Mouse (Mus musculus): Measurements from ENCODE around the gene Lypd6b. TPM values are rescaled to one million over a fixed set of nuclear protein-coding genes. Genes with fewer than 3 reads are reported as not detected.
A peak's percentile ranks its signal among the peaks of the same experiment; 100 is the strongest.

Gene Lypd6b
- polyA plus RNA-seq, 3 experiments from 2014 or later = 0.34 to 0.82 (median 0.44) TPM

DNA sequence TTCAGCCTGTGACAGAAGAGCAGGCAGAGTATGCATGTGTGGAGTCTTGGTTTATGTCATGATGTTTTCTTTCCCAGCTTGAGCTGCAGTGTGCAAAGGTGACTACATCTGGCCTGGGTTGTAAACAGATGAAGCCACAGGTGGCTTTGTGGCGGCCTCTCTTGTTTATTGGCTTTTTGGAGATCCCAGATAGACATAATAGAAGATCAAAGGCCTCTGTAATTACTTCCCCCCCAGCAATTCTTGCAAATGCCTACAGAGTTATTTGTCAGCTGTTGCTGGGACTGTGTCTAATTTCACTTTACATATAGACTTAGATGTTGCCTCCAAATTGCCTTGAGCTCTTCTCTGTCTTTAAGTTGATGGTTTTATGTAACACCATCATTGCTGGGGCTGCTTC, 38.1 kb downstream of the Lypd6b start:
- ATAC-seq = no peak

DNA sequence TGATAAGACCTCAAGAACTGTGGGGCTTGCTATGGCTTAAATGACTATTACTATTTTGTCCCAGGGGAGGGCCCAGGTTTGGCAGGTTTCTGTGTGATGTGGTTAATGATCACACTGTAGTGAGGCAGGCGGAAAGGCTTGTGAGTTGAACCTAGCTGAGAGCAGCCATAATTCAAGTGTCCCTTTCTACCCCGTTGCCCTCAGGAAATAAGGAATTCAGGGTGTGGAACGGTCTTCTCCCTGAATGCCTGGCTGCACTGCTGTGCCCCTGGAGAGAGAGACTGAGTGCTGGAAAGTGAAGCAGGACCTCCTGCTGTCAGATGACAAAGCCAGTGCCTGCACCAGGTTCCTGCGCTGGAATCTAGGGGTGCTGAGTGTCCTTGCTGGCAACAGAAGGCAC, 40.3 kb downstream of the Lypd6b start:
- ATAC-seq = no peak

DNA sequence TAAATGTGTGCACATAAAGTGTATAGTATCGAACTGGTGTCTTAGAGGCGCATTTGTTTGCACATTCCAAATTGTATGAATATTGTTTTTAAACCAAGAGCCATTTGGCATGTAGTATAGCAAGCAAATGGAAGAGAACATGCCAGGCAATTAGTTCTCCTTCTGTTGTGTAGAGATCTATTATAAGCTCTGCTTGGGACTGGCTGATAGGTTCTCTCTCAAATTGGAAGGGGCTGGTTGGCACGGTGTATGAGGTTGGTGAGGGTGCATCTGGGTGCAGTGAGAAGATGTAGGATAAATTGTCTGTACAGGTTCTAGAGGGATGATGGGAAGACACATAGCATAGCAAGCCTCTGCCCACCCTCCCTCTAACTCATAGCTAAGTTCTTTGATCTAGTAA, 42.9 kb downstream of the Lypd6b start:
- no peak for ATAC-seq

DNA sequence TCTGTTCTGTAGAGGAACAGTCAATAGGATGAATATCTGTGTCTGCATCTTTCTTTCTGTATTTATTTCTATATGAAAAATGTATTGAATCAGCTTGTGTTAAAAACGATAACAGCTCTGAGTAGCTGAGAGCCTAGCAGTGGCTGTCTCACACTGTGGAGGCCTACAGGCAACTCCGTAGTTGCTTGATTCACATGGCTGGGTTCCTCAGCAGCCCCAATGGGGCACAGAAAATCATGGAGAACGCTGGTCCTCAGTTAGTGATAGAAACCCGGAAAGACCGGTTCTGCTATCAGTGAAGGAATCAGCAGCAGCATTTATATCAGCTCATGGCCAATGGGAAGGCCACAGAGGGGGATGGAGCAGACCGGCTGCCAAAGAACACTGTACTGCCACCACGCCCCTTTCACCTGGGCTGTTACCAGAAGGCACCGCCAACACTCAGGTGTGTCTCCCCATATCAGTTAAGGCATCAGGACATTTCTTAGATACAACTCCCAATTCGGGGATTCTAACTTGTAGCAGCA, 44.9 kb downstream of the Lypd6b start:
- no peak for ATAC-seq

DNA sequence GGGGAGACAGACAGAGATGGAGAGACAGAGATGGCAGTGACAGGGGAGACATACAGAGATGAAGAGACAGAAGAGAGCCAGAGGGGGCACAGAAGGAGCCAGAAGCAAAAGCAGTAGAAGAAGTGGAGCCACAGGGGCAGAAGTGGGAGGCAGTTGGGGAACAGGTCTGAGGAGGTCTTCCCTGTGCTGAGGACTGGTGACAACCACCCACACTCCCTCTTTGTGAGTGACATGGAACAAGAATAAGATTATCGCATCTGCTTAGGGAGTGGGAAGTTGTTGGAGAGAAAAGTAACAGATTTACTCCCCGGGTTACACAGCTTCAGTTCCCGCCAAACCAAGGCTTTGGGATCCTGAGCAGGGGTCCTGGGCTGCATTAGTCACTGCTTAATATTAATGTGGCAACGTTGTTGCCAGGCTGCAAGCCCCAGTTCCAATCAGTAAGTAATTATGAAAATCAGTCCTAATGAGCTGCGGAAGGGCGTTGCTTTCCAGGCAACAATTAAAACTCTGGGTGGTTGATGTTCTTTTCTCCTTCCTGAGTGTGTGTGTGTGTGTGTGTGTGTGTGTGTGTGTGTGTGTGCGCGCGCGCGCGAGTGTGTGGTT, 50.1 kb downstream of the Lypd6b start:
- ATAC-seq = no peak

DNA sequence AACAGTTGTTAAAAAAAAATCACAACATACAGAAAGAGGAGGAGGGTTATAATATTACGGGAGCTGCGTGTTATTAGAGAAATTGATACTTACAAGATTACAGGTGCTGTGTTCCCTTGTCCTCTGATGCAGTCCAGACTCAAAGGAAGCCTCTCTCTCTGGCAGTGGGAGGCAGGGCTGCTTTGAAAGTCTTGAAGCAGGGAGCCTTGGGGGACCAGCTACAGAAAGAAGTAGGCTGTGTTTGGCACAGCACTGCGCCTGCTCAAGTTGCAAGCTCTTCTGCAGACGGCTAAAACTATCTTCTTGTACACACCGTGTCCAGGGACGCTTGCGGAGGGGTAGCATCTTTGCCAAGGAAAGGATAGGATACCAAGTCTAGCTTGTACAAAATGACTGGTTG, 51.1 kb downstream of the Lypd6b start:
- ATAC-seq = no peak

DNA sequence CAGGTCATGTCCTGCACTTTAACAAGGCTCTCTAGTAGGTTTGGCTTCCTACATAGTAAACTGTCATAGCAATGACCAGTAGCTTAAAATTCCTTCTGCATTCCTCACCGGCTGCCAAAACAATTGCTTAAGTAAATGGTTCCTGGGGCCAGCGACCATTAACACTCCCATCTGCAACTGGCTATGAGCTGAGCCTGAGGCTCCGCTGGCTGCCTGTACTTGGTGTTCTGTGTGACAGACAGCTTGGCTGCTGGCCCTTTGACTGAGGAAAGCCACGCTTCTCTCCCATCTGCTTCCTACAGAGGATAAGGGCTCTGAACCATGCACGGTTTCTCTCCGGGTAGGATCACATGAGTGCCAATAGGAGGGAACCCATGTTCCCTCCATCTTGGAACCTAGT, 53.1 kb downstream of the Lypd6b start:
- ATAC-seq = no peak

DNA sequence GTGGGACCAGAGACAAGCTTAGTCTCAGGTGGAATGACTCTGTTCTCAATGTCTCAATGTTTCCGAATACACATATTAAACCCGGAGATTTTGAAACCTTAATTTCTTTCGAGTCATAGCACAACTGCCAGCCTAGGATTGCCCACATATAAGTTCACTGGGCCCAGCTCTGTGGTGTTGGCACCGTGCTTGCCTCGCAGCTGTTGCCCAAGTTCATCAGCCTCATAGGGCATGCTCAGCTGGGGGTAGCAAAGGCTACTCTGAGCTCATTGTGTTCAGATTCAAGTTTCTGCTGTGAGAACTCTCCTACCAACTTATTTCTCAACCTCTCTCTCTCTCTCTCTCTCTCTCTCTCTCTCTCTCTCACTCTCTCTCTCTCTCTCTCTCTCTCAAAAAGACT, 53.6 kb downstream of the Lypd6b start:
- no peak for ATAC-seq

DNA sequence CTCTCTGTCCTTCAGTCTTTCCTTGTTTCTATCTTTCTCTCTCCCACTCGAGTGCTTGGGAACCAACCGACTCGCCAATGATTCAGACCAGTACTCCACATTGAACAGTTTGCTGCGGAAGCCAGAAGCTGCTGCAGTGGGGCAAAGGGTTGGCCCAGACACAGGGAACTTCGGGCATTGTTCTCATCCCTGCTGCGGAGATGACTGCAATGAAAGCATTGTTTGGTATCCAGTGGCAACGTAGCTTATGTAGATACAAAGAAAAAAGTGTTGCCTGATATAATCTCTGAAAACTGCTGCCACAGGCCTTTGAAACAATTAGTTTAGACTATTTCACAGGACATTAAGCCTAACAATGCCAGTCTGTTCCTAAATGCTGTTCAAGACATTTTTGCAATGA, 57.6 kb downstream of the Lypd6b start:
- ATAC-seq = no peak

DNA sequence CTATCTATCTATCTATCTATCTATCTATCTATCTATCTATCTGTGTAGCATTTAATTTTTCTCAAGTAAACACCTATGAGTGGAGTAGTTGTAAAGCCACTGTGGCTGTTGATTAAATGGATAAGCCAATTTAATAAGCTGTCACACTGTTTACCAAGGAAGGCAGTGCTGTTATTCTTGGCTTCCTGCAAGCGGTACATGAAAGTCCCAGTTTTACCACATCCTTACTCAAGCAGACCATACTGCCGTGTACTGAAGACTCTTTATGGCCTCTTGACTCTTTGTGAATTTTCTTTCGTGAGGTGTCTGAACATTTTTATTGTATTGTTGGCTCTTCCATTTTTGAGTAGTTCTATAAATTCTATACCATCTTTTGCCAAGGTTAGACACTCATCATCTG, 58.6 kb downstream of the Lypd6b start:
- ATAC-seq = peak; percentile 93

DNA sequence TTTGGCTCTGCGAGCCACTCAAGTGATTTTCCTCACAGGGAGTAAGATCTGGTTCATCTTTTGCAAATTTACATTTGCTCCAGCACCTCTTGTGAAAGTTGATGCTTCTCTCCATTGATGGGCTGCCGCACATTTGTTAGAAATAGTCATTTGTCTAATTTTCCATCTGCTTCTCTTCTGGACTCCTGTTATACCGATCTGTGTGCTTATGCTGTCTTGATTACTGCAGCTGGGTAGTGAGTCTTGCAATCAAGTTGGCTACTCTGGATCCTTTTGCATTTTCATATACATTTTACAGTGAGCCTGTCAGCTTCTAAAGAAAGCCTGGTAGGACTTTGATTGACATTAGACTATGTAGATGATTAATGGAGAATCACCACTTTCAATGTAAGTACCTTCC, 59.4 kb downstream of the Lypd6b start:
- ATAC-seq = no peak

DNA sequence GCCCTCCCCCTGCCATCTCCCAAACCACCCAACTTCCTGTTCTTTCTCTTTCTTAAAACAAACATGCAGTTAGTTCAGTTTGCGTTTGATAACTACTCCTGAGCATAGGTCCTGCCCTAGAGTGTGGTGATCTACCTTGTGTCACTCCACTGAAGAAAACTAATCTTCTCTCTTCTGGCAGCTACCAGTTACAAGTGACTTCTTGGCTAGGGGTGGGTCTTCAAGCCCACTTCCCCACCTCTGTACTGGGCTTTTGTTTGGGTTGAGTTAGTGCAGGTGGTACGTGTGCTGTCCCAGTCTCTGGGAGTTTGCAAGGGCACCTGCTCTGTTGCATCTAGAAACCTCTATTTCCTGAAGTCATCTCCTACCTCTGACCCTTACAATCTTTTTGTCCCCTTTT, 60.3 kb downstream of the Lypd6b start:
- peak; percentile 11 for ATAC-seq

DNA sequence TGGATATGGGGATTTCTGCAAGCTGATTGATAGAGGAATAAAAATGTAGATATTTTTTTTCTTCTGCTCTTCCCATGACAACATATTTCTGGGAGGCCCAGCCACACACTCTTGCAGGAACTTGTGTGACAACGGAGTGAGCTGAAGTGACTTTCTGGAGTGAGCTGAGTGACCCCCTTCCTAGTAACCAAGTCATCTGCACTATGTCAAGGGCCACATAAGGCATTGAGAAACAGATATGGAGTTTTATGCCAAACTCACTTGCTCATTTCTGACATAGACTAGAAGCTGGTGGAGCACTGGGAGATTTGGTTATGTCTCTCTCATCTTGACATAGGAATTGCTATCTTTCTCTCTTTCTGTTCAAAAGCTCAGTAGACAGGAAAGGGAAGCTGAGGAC, 62.3 kb downstream of the Lypd6b start:
- no peak for ATAC-seq

DNA sequence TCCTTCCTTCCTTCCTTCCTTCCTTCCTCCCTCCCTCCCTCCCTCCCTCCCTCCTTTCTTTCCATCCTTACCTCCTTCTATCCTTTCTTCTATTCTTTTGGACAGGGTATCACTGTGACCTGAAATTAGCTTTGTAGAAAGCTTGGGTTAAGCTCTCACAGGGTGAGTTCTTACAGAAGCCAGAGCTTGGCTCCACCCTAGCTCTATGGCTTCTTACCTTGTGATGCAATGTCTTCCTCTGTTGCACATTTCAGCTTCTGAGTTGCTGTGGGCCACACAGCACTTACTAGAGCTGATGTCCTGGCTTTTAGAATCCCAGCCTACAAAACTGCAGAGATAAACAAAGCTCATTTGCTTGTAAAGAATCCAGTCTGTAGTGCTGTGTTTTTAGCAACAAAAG, 64.5 kb downstream of the Lypd6b start:
- ATAC-seq = no peak

DNA sequence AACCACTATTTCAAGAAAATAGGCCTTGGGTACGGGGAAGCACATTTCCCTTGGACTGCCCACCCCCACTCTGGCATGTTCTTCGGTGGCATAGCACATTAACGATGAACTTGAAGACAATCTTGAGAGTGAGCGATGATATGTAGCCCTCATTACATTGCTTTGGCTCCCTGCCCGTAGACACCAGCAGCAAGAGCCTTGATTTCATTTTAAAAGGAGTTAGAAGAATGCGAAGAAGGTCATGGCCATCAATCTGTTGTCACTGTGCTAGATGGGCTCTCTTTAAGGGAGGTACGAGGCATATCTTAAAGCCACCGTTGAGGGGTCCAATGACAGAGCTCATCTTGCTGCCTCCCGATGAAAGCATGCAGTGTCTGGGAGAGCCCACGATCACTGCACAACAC, 68.7 kb downstream of the Lypd6b start:
- no peak for ATAC-seq

DNA sequence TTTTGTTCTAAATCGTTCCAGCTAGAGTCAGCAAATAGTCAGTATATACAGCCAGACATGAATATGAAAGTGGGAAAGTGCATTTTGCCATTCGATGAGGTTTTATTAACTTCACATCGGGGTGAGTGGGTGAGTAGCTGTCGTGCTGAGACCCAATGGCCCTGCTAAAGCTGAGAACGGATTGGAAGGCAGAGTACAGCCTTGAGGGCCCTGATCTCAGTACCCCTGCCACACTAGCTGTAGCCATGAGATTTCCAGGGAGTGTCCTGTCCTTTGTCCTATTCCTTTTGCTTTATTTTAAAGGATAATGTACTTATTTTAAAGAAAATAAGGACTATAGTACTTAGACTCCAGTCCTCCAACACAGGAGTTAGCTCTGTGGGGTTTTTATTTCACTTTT, 69.1 kb downstream of the Lypd6b start:
- no peak for ATAC-seq

DNA sequence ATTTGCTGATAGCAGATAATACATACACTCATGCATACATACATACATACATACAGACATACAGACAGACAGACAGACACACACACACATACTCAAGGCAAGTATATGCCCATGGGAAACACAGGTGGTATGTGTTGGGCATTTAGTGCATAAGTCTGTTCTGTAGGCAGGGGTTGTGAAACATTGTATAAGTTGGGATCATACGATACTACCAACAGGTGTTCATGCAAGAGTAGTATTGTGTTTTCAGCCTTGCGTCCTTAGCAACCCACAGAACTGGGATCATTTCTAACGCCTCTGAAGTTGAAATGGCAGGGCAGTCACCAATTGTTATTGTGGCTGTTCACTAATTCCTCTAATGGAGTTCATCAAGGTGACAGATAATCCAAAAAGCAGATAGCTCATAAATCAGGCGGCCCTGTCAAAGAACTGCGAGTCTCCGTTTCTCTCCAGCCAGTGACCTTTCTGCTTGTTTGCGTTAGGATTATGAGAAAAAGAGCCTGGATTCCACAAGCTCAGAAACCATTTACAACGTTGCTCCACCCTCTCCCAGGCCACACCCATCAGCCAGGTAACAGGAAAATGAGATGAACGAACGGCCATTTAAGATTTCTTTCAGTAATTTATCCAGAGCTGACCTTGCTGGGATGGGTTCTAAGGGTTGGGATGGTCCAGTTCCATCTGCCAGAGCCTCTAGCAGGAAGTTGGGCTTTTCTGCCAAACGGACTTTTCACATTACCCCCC, 72.9 kb downstream of the Lypd6b start:
- ATAC-seq = no peak

DNA sequence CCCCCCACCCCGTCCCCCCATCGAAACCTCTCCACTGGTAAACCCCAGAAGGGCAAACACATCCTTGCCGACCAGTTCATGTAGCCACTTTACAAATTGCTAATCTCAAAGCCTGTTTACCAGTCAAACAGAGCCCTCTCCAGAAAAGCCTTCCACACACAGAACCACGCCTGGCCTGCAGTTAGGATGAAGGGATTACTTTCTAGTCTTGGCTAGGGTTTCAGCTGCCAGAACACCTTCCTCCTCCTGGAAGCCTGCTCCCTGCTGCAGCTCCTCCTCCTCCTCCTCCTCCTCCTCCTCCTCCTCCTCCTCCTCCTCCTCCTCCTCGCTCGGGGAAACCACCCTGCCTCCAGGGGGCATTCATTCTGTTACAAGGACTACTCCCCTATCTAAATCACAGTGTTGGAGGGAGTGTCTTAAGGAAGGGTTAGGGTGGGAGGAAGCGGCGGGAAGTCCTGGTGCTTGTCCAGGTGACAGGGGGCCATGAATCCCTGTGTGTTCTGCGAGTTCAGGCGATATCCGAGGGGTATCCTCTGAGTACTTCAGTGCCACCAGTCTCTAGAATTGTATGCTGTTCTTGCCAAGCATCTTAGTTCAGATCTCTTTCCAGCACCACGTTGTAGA, 73.6 kb downstream of the Lypd6b start:
- ATAC-seq = no peak

DNA sequence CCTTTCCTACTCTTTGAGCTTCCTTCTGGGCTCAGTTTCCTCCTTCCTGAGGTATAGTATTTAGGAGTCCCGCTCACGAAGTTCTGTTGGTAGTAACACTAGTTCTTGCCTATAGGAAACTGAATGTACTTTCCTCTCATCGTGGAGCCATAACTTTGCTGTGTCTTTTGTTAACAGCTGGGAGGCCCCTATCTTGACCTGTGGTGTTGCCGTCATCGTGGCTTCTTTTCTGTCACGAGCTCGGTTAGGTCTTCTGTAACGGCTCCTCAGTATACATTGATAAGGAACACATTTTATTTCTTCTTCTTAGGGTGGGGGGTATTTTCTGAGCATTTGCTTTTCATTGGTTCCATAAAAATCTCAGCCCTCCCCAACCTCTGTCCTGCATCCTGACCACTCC, 74.2 kb downstream of the Lypd6b start:
- no peak for ATAC-seq

DNA sequence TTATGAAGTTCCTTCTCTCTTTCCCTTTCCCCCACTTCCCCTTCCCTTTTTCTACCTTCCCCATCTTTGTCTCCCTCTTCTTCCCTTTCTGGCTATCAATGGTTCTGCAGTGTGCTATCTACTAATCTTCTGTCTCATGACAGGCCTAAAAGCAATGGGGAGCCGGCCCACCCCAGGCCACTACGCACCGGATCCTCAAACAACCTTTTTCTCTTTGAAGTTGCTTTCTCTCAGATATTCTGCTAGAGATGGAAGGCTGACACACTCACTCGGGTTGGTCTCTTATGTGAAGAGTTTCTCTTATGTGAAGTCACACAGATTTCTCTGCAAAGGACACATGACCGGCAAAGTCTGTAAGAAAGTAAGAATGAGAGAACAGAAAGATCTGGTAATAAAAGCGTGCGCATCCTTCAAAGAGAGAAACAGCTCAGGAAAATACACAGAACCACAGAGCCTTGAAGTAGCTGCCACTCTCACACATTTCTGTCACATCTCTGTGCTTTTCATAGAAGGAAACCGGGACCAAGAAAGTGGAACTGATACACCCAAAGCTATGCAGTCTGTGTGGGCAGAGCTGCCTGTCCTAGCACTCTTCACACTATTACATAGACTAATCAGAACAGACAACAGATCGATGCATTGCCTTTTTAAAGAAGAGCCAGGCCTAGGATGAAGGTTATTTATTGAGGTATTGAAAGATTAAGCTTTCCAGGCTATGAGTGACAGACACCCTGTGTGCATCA, 80.8 kb downstream of the Lypd6b start:
- no peak for ATAC-seq

DNA sequence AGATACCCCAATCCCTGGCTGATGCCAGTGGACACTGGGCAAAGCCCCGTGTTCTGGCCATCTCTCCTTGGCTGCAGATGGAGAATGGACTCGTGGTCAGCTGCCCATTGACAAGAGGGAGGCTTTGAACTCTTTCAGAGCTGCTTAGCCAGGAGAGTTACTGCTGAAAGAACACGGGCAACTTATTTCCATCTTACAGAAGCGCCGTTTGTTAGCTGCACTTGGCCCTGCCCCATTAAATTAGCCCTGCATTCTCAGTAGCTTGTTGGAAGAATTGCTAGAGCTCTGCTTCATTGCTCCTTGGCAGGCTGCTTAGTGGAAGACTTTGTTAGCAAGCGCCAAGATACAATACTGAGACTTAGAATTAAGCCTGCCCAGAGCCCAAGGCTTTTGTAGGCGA, 81.6 kb downstream of the Lypd6b start:
- ATAC-seq = no peak

DNA sequence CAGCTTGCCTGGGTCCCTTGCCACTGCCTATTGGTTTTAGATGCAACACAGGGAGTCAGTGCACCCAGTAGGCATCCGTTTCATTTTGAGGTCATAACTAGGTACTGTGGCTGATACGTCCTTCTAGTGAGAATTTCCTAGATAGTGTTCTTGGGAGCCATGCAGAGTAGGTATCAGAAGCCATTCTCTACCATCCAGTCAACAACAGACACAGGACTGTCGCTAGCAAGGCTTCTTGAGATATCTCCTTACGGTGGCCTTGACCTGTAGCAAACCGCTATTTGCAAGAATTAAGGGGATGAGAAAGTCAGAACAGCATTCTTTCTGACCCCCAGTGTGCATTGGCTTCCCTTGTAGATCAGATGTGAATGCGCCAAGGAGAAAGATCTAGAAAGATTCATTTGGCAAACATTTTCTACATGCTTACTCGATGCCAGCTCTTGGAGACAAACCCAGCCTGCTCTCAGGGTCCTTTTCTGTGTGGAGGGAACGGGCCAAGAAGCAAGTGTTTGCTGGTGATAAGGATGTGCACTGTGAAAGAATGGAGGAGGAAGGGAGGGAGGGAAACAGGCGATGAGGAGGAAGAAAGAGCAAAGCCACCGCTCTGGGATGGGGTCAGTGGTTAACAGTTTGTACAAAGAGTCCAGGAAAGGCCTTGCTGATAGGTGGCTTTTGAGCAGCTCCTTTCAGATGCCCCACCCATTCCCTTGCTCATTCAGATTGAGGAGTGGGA, 82.5 kb downstream of the Lypd6b start:
- ATAC-seq = no peak

DNA sequence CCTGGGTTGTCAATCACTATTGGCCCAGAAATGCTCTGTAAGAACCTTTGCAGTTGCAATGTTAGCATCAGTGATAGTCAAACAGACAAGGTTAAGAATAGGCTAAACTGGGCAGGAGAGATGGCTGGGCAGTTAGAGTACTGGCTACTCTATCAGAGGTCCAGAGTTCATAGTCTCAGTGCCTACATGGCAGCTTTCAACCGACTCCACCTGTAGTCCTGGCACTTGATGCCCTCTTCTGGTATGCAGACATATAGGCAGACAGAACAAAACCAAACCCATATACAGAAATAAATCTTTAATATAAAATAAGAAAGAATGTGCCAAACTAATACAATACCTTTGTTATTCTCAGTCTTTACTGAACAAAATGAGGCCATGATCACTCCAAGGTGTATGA, 83.5 kb downstream of the Lypd6b start:
- no peak for ATAC-seq

All from inflammation-experienced regulatory T-cells, adult 6 months (primary cell).